ENCODE assay signal across 8 mouse cellular contexts in the genomic region with DNA sequence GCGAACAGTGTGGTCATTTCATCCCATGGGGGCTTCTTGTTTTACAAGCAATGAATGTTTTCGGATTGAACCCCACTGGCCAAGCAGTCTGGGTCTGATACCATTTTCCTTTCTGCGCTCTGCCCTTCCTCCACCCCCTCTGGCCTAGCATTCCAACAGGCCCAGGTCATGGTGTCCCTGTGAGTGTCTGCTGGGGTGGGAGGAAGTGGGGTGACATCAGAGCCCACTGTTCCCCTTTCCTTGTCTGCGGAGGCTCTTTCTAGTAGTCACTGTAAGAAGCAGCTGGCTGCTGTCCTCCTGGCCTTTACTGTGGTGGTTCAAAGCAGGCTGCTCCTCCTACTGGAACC. TPM values are rescaled to one million over a fixed set of nuclear protein-coding genes. Genes with fewer than 3 reads are reported as not detected.
A peak's percentile ranks its signal among the peaks of the same experiment; 100 is the strongest.
DNase-seq lines count a peak whose midpoint lies in the region; ATAC-seq lines count a peak whose summit lies in the region.

No protein-coding gene starts in this region.

- ATAC-seq in heart, embryonic 13.5 days (ENCODE audit: extremely low read depth, insufficient number of reproducible peaks, low FRiP score, low TSS enrichment): 0 out of 2 replicates have a peak, but pooled peaks have one; percentile 46
- no peak for ATAC-seq in neural tube, embryonic 15.5 days (ENCODE audit: low FRiP score)

- peaks cover 52% of the 10 kb centered on the region for H3K4me1 ChIP-seq in heart, embryonic 13.5 days
- peaks cover 60% of the 10 kb centered on the region for H3K4me1 ChIP-seq in limb, embryonic 10.5 days
- H3K4me1 ChIP-seq in neural tube, embryonic 15.5 days: peaks cover 67% of the 10 kb centered on the region

- peak overlapping the region; percentile 46 for H3K27ac ChIP-seq in heart, embryonic 13.5 days (replicated peaks)
- H3K27ac ChIP-seq in limb, embryonic 10.5 days: peak overlapping the region; percentile 72
- peak overlapping the region; percentile 62 for H3K27ac ChIP-seq in neural tube, embryonic 15.5 days (replicated peaks)

- no peaks in the 10 kb centered on the region for H3K9me3 ChIP-seq in heart, embryonic 13.5 days
- no peaks in the 10 kb centered on the region for H3K9me3 ChIP-seq in limb, embryonic 10.5 days (replicated peaks)
- H3K9me3 ChIP-seq in neural tube, embryonic 15.5 days (replicated peaks): no peaks in the 10 kb centered on the region

- no peak overlapping the region for H3K4me3 ChIP-seq in heart, embryonic 13.5 days
- no peak overlapping the region for H3K4me3 ChIP-seq in limb, embryonic 10.5 days
- H3K4me3 ChIP-seq in neural tube, embryonic 15.5 days (replicated peaks): no peak overlapping the region

- 44% methylated on average over 4 of the region's 4 CpGs for WGBS in heart, embryonic 13.5 days
- 70% methylated on average over 4 of the region's 4 CpGs for WGBS in limb, embryonic 10.5 days
- 70% methylated on average over 4 of the region's 4 CpGs for whole genome bisulfite sequencing in neural tube, embryonic 15.5 days

- no peaks in the 10 kb centered on the region for H3K36me3 ChIP-seq in heart, embryonic 13.5 days
- 0 out of 2 replicates have a peak, but pooled peaks cover 2% of the 10 kb centered on the region for H3K36me3 ChIP-seq in limb, embryonic 10.5 days
- no peaks in the 10 kb centered on the region for H3K36me3 ChIP-seq in neural tube, embryonic 15.5 days

- no peak overlapping the region for H3K9ac ChIP-seq in heart, embryonic 13.5 days
- no peak overlapping the region for H3K9ac ChIP-seq in neural tube, embryonic 15.5 days (replicated peaks)

- DNase-seq in cerebellum, adult 11-12 months: peak; percentile 17
- no peak for DNase-seq in cerebellum, postnatal 10 days
- peak; percentile 61 for DNase-seq in 3134 (ENCODE audit: extremely low read depth, insufficient read length, low spot score)
- no peak for DNase-seq in limb, embryonic 10.5 days (ENCODE audit: low spot score)
- DNase-seq in cerebellum, postnatal 25 days: no peak
- DNase-seq in spleen, postnatal 4 days (ENCODE audit: low spot score in 2 of 2): no peak

- H3K4me2 ChIP-seq in heart, embryonic 13.5 days: peak overlapping the region; percentile 18; the same call in 1 of the 2 replicates
- H3K4me2 ChIP-seq in neural tube, embryonic 15.5 days: no peak overlapping the region

- H3K27me3 ChIP-seq in heart, embryonic 13.5 days (replicated peaks): peaks cover 56% of the 10 kb centered on the region
- no peaks in the 10 kb centered on the region for H3K27me3 ChIP-seq in limb, embryonic 10.5 days (ENCODE audit: low read depth, poor library complexity, severe bottlenecking)
- no peaks in the 10 kb centered on the region for H3K27me3 ChIP-seq in neural tube, embryonic 15.5 days (replicated peaks)

RNA-seq across cellular contexts. Expression of gene Peli2, which starts 10.9 kb away (rescaled TPM):
- 2.9 and 3.7 TPM in 2 replicates for polyA plus RNA-seq in heart, embryonic 13.5 days (2015; fragmentation: Nextera tagmentation; extraction: Ambion mirVana)
- 5.4 and 7.3 TPM in 2 replicates for polyA plus RNA-seq in limb, embryonic 10.5 days (2016; fragmentation: Nextera tagmentation; extraction: Ambion mirVana)
- 6.8 and 7.0 TPM in 2 replicates for polyA plus RNA-seq in neural tube, embryonic 15.5 days (2015; fragmentation: Nextera tagmentation; extraction: Ambion mirVana)

Comparison
In these comparisons a context has a peak if more than half of its experiments do, and no peak if none do; other contexts are left out.
1. DNase-seq: peak in cerebellum, adult 11-12 months (single experiment) and 3134 (single experiment); none in cerebellum, postnatal 10 days (0 of 2), limb, embryonic 10.5 days (single experiment), cerebellum, postnatal 25 days (0 of 2) and spleen, postnatal 4 days (0 of 2).
2. Peak in every context shown above with its lines, with median percentiles within 50 percentile points of each other: H3K27ac ChIP-seq.